Mouse (Mus musculus) embryo, embryonic 11 days (tissue): ENCODE measurements around the gene Ctnnd2.

Experiments
- DNase-seq: peaks from one replicate; pipeline ENCODE4 v3.0.0-alpha.2; 2015

Gene Ctnnd2

GRCm38 (mm10) chr15:30655433-30655832 lies 483.0 kb downstream of the Ctnnd2 start:
- no peak for DNase-seq

- no peak for DNase-seq
Observed at GRCm38 (mm10) chr15:30657588-30657987, 485.2 kb downstream of the Ctnnd2 start.

DNA sequence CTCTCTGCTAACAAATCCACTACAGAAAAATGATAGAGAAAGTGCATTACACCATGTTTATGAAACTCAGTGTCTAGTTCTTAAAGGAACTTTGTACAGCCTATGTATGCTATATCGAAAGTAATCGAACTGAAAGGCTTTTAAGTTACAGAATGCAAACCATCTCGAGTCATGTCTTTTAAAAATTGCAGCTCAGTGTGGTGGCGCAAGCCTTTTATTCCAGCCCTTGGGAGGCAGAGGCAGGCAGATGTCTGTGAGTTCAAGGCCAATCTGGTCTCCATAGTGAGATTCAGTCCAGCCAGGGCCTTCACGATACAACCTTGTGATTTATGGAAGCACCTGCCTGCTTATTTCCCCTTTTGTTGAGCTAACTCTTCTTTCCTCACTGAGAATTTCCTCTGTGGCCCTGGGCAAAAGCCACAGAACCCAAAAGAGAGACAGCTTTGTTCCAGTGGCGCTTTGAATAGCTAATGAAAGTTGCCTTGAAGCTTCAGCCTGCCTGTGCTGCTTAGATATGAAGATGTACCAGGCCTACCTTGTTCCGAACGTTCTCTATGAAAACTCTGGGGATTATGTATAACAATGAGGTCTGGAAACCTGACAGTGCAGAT lies 488.3 kb downstream of the Ctnnd2 start:
- DNase-seq = no peak

DNA sequence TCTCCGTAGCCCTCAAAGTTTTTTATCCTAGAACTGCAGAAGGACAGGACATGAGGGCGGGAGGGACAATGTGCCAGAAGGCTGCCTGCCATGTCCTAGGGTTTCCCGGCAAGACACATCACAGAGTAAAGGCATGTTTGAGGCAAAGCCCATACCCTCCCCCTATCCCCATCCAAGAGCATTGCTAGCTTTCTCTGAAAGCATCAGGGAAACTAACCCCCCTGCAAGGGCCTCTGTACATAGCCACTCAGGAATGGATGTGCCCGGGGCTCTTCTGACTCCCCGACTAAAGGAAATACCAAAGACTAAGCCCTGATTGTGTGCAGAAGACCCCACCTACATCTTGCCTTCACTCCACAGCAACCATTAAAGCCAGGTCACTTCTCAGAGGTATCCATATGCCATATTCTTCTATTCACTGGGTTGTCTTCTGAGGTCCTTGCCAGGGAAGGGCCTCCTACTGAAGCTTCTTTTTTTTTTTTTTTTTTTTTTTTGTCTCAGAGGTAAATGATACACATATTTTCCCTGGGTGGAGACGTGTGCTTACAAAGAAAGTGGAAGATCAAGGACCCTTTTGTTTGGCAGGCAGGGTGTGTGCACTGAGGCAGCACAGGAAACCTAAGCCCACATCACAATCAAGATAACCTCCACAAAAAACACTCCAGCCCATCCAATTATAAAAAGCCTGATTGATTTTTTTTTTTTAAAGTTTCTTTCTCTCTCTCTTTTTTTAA lies 489.5 kb downstream of the Ctnnd2 start:
- DNase-seq = no peak

- no peak for DNase-seq
Observed at GRCm38 (mm10) chr15:30667819-30668587, 495.6 kb downstream of the Ctnnd2 start.

- DNase-seq = no peak
Observed at GRCm38 (mm10) chr15:30681939-30682338, 509.5 kb downstream of the Ctnnd2 start.

- no peak for DNase-seq
Observed at GRCm38 (mm10) chr15:30682360-30683119, 510.1 kb downstream of the Ctnnd2 start.

DNA sequence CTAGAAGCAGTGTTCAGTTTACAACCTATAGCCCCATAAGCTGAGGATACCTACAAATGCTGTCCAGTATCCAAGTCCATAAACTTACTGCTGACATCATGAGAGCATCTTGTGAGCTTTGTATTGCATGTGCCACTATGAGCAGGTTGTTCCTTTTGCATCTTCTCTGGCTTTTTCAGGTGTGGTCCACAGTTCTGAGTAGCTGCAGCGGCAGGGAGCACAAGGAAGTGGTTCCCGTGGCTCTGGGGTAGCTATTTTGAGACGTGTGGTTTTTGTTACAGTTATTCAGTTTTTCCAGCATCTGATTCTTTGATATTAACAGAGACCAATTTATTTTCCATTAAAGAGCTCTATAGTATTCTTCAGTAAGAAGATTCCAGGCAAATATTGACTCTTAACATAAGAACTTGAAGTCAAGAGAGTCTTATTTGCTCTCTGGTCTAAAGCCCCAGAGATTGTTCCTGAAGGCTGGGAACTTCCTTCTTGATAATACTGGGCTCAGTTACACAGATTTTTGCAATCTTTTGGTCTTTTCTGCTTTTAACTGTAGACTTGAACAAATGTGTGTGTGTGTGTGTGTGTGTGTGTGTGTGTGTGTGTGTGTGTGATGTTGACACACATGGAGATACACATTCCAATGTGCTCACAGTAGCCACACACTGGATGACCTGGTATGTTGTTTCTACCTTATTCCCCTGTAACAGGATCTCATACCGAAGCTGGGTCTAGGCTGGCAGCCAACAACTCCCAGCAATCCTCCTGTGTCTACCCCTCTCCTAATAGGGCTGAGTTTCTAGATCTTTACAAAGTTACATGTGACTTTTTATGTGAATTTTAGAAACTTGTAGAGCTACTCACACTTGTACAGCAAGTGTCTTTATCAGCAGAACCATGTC lies 514.1 kb downstream of the Ctnnd2 start:
- DNase-seq = no peak

DNA sequence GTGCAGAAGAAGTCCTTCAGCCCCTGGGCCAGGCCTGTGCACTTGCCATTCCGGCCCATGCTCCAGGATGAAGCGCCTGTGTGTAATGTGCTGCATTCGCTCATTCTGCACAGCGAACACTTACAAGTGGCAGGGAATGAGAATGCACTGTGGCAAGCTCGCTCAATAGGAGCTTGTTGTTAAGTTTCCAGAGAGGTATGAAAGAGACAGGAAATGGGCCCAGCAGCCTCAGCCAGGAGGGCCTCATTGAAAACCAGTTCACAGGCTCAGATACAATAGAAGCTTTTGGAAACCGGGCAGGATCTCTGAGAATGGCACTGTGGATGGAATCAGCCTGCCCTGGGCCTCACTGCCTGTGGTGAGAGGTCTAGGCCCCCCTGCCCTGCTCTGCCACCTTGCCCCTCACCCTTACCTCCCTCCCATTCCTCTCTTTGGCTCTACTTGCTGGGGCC lies 521.4 kb downstream of the Ctnnd2 start:
- DNase-seq = peak; percentile 23

DNA sequence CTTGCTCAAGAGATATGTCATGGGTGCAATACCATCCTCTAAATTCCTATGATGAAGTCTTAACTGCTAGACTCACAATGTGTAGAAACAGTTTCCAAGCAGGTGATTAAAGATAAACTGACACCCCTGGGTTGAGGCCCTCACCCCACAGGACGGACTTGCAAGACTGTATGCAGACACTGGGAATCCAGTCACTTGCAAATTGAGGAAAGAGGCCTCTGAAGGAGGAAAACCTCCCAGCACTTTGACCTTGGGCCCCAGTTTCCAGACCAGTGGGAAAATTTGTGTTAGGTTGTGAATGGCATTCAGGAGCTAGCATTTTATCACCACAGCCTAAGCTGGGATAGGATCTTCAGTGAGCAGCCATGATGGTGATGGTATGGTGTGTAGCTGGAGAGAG lies 521.9 kb downstream of the Ctnnd2 start:
- DNase-seq = no peak

DNA sequence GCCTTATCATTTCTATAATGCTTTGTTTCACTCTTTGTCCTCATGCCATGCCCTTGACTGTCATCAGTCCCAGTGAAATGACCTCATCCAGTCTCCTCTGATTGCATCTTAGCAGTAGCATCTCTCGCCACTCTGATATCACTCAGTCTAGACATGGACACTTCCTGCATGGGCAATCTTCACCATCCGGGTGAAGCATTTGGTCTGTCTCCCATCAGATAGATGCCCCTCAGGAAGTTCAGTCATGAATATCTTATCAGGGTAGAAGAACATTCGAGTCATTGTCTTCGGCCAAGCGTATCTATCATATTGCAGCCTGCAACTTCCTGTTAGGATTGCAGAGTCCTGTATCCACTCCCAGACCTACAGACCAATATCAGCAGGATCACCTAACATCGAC lies 523.5 kb downstream of the Ctnnd2 start:
- no peak for DNase-seq

DNA sequence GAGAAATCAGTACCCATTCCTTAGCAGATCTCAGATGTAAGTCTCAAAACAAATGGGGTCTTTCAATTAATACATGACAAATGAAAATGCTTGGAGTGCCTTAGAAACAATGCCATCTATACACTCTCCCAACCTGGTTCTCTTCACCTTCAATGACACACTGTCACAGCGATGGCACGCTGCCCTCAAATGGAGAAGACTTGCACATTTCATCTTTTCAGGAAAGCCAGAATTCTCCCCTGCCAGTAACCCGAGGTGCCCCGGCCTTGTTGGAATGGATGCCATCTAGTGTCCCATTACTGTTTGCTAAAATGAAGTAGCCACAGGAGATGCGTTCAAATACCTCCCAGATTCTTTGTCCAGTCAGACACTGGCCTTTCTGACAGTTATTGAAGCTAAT lies 525.0 kb downstream of the Ctnnd2 start:
- DNase-seq = no peak

- no peak for DNase-seq
Observed at GRCm38 (mm10) chr15:30700762-30701161, 528.4 kb downstream of the Ctnnd2 start.

GRCm38 (mm10) chr15:30701592-30701991 lies 529.2 kb downstream of the Ctnnd2 start:
- no peak for DNase-seq

DNA sequence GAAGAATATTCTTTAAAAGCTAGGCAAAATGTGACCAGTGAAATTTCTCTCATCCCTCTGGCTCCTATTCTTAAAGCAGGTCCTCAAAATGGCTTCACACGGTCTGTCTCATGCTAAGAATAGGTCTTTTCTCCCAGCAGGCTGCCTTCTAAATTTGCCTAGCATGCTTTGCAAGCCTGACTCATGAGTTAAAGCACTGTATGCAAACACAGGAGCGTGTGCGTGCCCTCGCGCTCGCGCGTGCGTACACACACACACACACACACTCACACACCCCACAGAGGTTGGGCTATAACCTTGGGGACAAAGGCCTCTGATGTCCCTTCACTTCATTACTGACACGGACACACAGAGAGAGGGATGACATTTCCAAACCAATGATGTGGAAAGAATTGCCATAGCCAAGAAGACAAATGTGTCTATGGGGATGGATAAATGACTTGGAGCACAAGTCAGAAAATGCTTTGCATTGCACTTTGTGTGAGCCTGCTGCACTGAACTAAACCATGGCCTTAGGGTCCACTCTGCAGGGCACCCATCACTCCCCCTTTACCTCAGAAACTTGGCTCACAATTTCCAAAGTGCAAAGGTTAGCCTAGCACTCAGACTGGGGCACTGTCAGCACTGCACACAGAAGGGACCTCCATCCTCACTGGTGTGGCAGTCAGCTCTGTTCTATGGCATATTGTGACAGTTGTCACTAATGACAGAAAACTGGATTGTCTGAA lies 536.8 kb downstream of the Ctnnd2 start:
- peak; percentile 9 for DNase-seq

GRCm38 (mm10) chr15:30709754-30710105 lies 537.3 kb downstream of the Ctnnd2 start:
- DNase-seq = no peak

GRCm38 (mm10) chr15:30714823-30715222 lies 542.4 kb downstream of the Ctnnd2 start:
- no peak for DNase-seq

DNA sequence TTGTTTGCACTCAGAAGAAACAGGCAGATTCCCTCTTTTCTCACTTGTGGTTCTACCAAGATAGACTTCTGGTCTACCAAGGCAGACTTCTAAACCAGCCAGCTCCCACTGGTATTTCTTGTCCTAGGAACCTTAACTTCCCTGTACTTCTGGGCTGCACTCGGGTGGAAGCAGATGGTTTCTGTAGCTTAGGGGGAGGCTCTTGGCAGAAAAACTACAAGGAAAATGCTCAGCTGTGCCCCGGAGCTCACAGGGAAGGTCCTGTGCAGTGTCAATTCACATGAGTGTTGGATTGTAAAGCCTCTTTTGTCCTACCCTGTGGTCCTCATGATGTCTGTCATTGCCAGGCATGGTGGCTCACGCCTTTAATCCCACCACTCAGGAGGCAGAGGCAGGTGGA lies 546.4 kb downstream of the Ctnnd2 start:
- no peak for DNase-seq

DNA sequence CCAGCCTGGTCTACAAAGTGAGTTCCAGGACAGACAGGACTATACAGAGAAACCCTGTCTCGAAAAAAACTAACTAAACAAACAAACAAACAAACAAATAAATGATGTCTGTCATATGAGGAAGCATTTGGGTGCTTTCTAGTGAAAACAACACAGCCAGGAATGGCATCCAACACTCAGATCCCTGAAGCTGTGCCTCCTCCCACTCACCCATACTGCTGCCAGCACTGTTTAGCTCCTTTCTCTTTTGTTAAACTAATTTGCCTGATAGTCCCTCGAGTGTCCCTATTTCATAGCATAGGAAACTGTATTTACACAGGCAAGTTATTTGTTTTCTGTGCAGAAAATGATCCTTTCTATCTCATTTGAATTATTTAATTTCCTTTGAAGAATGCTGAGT lies 546.8 kb downstream of the Ctnnd2 start:
- no peak for DNase-seq

GRCm38 (mm10) chr15:30721098-30721497 lies 548.7 kb downstream of the Ctnnd2 start:
- no peak for DNase-seq

GRCm38 (mm10) chr15:30726066-30726465 lies 553.7 kb downstream of the Ctnnd2 start:
- DNase-seq = no peak
